Mouse (Mus musculus): ENCODE measurements around the gene Mapre3.

DNA sequence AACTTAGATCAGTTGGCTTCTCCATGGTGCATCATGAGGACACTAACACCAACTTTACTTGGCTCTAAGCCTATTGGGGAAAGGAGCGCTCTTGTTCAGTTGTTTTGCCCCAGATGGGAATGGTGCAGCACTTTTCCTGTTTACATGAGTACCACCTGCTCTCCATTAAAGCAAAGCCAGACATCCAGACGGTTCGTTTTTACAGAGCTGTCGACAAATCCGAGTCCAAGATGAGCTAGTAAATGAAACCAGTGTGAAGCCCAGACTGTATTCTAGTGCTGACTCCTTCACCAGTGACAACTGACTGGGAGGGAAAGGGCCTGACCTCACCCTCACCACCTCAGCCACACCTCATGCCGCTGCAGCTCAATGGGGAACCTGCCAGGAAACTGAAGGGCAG, 64.2 kb downstream of the Mapre3 start:
- TF ChIP-seq E2F4 (IDR thresholded peaks at IDR 0.05; ENCODE audit: insufficient replicate concordance, low read depth, low read length): no peak
- TF ChIP-seq CTCF (conservative IDR thresholded peaks at IDR 0.05 in 1 of 2, IDR thresholded peaks at IDR 0.05 in 1 of 2; ENCODE audit: low read depth in 2 of 2, low read length in 2 of 2): no peak

Measured in CH12.LX (cell line).